Mouse (Mus musculus): ENCODE data around the gene Bbs4. TPM values are rescaled to one million over a fixed set of nuclear protein-coding genes. Genes with fewer than 3 reads are reported as not detected.
A peak's percentile ranks its signal among the peaks of the same experiment; 100 is the strongest.
"Not testable (repeated sequence)": the region's sequence is repeated elsewhere in the genome, so short reads cannot be mapped to it uniquely, and the experiment has no call there.

Bbs4 gene
- 0.59 and 2.0 TPM in 2 replicates for polyA plus RNA-seq (2012; ENCODE audit: insufficient read depth, low replicate concordance)

DNA sequence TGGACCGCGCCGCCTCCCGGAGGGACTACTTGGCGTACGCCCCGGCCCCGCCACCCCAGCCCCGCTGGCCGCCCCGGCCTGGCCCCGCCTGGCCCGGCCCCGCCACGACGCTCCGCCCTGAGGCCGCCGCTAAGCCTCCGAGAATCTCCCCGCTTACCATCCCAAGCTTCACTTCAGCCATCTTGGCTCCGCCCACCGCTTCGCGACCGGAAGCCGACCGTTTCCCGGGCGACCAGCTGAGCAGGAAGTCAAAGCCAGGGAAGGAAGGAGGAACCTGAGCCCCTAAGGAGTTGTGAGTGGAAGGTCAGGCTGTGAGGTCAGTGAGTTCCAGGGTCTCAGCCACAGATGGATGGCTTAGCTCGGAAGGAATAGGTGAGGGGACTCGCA lies at the start of gene Bbs4:
Gene Bbs4, minus strand, starts transcription at position 256 of the 387 bp plus-strand sequence.
- H3K4me1 ChIP-seq = peaks cover 34% of the 10 kb centered on the region
- H3K36me3 ChIP-seq (replicated peaks; ENCODE audit: low read length) = no peaks in the 10 kb centered on the region
- peak within 1 kb of the TSS; percentile 94 for H3K4me3 ChIP-seq (replicated peaks)
- H3K27me3 ChIP-seq (replicated peaks) = no peaks in the 10 kb centered on the region
- TF ChIP-seq FLI1 (IDR thresholded peaks at IDR 0.05; ENCODE audit: low read length) (peak; percentile 83), GATA1 (IDR thresholded peaks at IDR 0.05; ENCODE audit: borderline replicate concordance, low read length) (no peak)
- H3K9me3 ChIP-seq = no peaks in the 10 kb centered on the region

- TF ChIP-seq GATA1 (IDR thresholded peaks at IDR 0.05; ENCODE audit: borderline replicate concordance, low read length) = no peak
- no peak for TF ChIP-seq FLI1 (IDR thresholded peaks at IDR 0.05; ENCODE audit: low read length)
- Histone ChIP-seq H3K9me3 (no peaks in the 10 kb centered on the region), H3K4me3 (replicated peaks) (no peak overlapping the region), H3K27me3 (replicated peaks) (no peaks in the 10 kb centered on the region), H3K36me3 (replicated peaks; ENCODE audit: low read length) (peaks cover 48% of the 10 kb centered on the region), H3K4me1 (peaks cover 21% of the 10 kb centered on the region)
These were observed 35.8 kb upstream of the Bbs4 start for GRCm38 (mm10) chr9:59389086-59389485.

DNA sequence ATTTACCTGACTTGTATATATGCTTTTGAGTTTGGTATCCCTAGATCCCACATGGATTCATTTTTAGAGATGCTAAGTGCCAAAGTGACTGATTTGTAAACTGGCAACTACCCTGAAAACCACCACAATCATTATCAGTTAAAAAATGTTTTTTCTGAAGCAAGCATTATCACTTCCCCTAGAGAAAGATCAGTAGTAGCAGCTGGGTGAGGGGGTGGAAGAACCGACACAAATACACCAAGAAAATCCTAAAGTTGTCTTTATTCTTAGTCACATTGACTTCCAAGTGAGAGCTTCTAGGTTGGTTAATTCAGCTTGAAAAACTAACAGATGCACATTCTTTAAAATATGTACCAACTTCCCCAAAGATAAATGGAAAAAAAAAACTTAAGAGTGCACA lies 35.0 kb upstream of the Bbs4 start:
- peaks cover 40% of the 10 kb centered on the region for H3K36me3 ChIP-seq (replicated peaks; ENCODE audit: low read length)
- H3K9me3 ChIP-seq = no peaks in the 10 kb centered on the region
- no peak overlapping the region for H3K4me3 ChIP-seq (replicated peaks)
- H3K27me3 ChIP-seq (replicated peaks) = no peaks in the 10 kb centered on the region
- H3K4me1 ChIP-seq = peaks cover 21% of the 10 kb centered on the region
- TF ChIP-seq GATA1 (IDR thresholded peaks at IDR 0.05; ENCODE audit: borderline replicate concordance, low read length) (no peak), FLI1 (IDR thresholded peaks at IDR 0.05; ENCODE audit: low read length) (no peak)

DNA sequence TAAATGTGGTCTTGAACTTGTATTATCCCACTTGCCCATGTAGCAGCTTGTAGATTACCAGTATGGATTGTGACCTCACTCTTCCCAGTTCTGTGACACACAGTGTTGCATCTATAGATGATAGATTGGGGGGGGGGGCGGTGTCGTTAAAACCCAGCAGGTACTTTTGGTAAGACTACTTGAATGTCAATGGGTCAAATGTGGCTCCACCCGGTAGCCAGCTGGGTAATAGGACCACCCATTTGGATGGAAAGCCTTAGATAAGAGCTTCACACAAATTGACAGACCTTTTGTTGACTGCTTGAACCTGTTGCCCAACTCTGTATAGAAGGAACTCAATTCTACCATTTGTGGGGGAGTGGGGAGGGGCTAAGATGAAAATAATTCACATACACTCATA lies 34.2 kb upstream of the Bbs4 start:
- Histone ChIP-seq H3K4me3 (replicated peaks) (no peak overlapping the region), H3K9me3 (no peaks in the 10 kb centered on the region), H3K27me3 (replicated peaks) (no peaks in the 10 kb centered on the region), H3K36me3 (replicated peaks; ENCODE audit: low read length) (peaks cover 31% of the 10 kb centered on the region), H3K4me1 (peaks cover 21% of the 10 kb centered on the region)
- TF ChIP-seq GATA1 (IDR thresholded peaks at IDR 0.05; ENCODE audit: borderline replicate concordance, low read length) = no peak
- no peak for TF ChIP-seq FLI1 (IDR thresholded peaks at IDR 0.05; ENCODE audit: low read length)

DNA sequence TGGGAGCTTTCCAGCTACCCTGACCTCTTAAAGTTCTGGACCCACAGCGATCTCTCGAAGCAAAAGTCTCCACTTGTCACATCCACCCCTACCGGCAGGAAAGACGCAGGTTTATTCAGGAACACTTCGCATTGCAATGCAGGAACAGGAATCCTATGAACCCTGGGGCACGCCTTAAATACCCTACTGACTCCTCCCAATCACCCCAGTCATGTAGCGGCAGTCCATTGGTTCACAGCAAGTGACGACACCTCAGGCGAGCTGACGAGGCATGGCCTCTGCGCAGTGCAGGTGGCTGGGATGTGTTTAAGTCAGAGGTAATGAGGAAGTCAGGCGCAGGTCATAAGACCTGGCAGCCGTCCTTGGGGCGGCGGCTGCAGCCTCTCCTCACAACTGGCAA lies 22.3 kb upstream of the Bbs4 start:
- Histone ChIP-seq H3K27me3 (replicated peaks) (no peaks in the 10 kb centered on the region), H3K9me3 (peaks cover 35% of the 10 kb centered on the region), H3K36me3 (replicated peaks; ENCODE audit: low read length) (no peaks in the 10 kb centered on the region), H3K4me1 (no peaks in the 10 kb centered on the region), H3K4me3 (replicated peaks) (no peak overlapping the region)
- TF ChIP-seq GATA1 (IDR thresholded peaks at IDR 0.05; ENCODE audit: borderline replicate concordance, low read length) (no peak), FLI1 (IDR thresholded peaks at IDR 0.05; ENCODE audit: low read length) (no peak)

DNA sequence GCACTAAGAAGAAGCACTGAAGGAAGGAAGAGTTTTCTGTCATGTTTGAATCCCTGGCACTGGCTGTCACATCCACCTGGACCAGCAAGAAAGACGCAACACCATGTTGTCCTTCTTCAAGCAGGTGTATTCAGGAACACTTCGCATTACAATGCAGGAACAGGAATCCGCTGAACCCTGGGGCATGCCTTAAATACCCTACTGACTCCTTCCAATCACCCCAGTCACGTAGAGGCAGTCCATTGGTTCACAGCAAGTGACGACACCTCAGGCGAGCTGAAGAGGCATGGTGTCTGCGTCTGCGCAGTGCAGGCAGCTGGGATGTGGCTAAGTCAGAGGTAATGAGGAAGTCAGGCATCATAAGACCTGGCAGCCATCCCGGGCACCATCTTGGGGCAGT lies 16.3 kb upstream of the Bbs4 start:
- no peaks in the 10 kb centered on the region for H3K36me3 ChIP-seq (replicated peaks; ENCODE audit: low read length)
- peaks cover 36% of the 10 kb centered on the region for H3K9me3 ChIP-seq
- peak overlapping the region; percentile 14 for H3K4me3 ChIP-seq (replicated peaks)
- no peaks in the 10 kb centered on the region for H3K27me3 ChIP-seq (replicated peaks)
- H3K4me1 ChIP-seq = no peaks in the 10 kb centered on the region
- TF ChIP-seq GATA1 (IDR thresholded peaks at IDR 0.05; ENCODE audit: borderline replicate concordance, low read length) (no peak), FLI1 (IDR thresholded peaks at IDR 0.05; ENCODE audit: low read length) (no peak)

DNA sequence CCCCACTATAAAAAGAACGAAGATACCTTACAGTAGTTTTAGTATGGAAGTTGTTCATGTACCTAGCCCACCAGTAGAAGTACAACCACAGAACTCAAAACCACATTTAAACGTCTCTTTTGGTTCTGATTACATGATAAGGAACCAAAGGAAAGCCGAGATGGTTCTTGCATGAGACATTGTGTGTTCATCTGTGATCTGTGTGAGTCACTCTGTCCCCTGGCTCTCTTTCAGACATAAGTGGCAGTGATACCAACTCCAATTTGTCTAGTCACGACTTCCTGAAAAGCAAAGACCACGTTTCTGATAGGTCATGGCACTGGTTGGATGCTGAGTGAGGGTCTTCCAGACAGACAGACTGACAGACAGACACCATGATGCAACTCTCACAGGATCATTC lies 15.9 kb upstream of the Bbs4 start:
- Histone ChIP-seq H3K36me3 (replicated peaks; ENCODE audit: low read length) (no peaks in the 10 kb centered on the region), H3K9me3 (peaks cover 32% of the 10 kb centered on the region), H3K27me3 (replicated peaks) (no peaks in the 10 kb centered on the region), H3K4me1 (no peaks in the 10 kb centered on the region), H3K4me3 (replicated peaks) (no peak overlapping the region)
- TF ChIP-seq GATA1 (IDR thresholded peaks at IDR 0.05; ENCODE audit: borderline replicate concordance, low read length) = no peak
- no peak for TF ChIP-seq FLI1 (IDR thresholded peaks at IDR 0.05; ENCODE audit: low read length)

- peaks cover 12% of the 10 kb centered on the region for H3K4me1 ChIP-seq
- not testable (repeated sequence) for H3K4me3 ChIP-seq (replicated peaks); H3K27me3 ChIP-seq (replicated peaks); H3K9me3 ChIP-seq; H3K36me3 ChIP-seq (replicated peaks; ENCODE audit: low read length)
These were observed 7.2 kb upstream of the Bbs4 start for GRCm38 (mm10) chr9:59360487-59360886.

DNA sequence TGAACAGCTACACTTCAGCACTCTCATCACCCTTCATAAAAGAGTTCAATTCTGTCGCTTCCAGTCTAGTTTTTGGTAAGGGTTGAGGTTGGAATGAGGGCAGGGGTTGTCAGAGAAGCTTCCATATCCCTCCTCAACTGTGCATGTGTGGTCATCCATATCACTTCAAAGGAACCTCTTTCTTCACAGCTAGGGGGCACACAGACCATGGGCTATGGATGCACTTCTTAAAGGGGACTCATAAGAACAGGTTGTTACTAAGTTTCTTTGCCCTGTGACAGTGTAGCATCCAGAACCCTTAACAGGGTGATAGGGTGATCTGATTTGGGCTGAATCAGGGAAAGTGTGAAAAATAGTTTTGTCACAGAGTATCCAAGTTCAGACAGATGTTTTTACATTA lies 4.7 kb upstream of the Bbs4 start:
- not testable (repeated sequence) for H3K9me3 ChIP-seq

GRCm38 (mm10) chr9:59352586-59353252 lies 589 bp downstream of the Bbs4 start:
- TF ChIP-seq GATA1 (IDR thresholded peaks at IDR 0.05; ENCODE audit: borderline replicate concordance, low read length) (no peak), FLI1 (IDR thresholded peaks at IDR 0.05; ENCODE audit: low read length) (no peak)

More for the DNA sequence above, 4.7 kb upstream of the Bbs4 start:
- H3K27me3 ChIP-seq (replicated peaks); H3K4me3 ChIP-seq (replicated peaks); H3K36me3 ChIP-seq (replicated peaks; ENCODE audit: low read length): not testable (repeated sequence)
- H3K4me1 ChIP-seq = peaks cover 12% of the 10 kb centered on the region

DNA sequence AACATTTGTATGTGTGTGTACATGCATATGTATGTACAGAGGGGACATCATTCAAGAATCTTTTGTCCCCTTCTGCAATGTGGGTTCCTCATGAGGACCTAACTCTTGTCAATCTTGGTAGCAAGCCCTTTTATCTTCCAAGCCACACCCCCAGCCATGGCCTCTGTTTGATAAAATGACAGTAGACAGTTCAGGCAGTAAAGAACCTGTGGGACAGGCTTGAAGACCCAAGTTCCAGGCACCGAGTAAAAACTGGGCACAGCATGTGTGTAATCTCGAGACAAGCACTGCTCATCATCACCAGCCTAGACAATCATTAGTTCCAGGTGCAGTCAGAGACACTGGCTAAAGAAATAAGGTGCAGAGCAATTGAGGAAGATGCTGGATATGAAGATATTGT lies 7.1 kb downstream of the Bbs4 start:
- TF ChIP-seq GATA1 (IDR thresholded peaks at IDR 0.05; ENCODE audit: borderline replicate concordance, low read length) = no peak
- no peak for TF ChIP-seq FLI1 (IDR thresholded peaks at IDR 0.05; ENCODE audit: low read length)
- Histone ChIP-seq H3K27me3 (replicated peaks) (no peaks in the 10 kb centered on the region), H3K4me3 (replicated peaks) (no peak overlapping the region), H3K36me3 (replicated peaks; ENCODE audit: low read length) (peaks cover 9% of the 10 kb centered on the region), H3K4me1 (peaks cover 19% of the 10 kb centered on the region), H3K9me3 (peaks cover 3% of the 10 kb centered on the region; the same call in 1 of the 2 replicates)

More at GRCm38 (mm10) chr9:59352586-59353252, 589 bp downstream of the Bbs4 start:
- H3K4me1 ChIP-seq = peaks cover 31% of the 10 kb centered on the region
- H3K27me3 ChIP-seq (replicated peaks) = no peaks in the 10 kb centered on the region
- no peaks in the 10 kb centered on the region for H3K36me3 ChIP-seq (replicated peaks; ENCODE audit: low read length)
- H3K9me3 ChIP-seq = no peaks in the 10 kb centered on the region
- H3K4me3 ChIP-seq (replicated peaks) = peak overlapping the region; percentile 94
